Mouse (Mus musculus) lung, postnatal 36 days (tissue): Measurements from ENCODE around the gene Syt11.
"Not testable (repeated sequence)": the region's sequence is repeated elsewhere in the genome, so short reads cannot be mapped to it uniquely, and the experiment has no call there.

Experiments used
- DNase-seq: peaks from one replicate; pipeline ENCODE4 v3.0.0; 2022; ENCODE audit warnings: mixed read lengths

Gene Syt11

DNA sequence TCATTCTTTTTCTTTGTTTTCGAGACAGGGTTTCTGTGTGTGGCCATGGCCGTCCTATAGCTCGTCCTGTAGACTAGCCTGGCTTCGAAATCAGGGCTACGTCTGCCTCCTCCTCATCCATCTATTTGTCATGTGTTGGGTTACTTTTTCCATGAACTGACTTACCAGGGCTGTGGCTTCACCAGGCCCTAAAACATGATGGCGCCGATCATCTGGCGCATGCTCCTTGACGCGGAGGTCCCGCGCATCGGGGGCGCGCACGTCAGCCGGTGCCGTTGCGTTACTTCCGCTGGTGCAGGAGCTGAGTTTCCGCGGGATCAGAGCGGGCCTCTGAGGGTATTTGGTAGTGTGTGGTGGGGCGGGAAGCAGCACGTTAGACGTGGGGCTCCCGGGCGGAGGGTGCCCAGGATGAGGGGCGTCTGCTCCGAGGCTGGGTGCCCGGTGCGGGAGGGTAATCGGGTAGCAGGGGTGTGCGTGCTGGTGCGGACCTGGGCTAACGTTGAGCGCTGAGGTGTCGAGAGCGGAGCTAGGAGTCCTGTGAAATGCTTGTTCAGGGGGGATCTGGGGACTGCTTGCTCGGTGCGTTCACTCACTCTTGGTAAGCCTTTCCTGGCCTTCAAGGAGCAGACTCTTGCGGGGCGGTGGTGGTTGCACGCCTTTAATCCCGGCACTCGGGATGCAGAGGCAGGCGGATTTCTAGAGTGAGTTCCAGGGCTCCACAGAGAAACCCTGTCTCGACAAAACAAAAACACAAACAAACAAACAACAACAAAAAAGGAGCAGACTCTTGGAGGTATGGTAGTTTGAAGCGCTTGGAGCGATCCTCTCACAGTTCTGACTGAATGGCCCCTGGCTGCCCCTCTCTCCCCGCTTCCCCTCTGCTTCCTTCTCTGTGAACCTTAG, at the start of gene Syt11:
Gene Syt11 (minus strand): TSS at position 226 of the 903 bp plus-strand sequence.
- DNase-seq = peak; percentile 20

GRCm38 (mm10) chr3:88803910-88804540, 29.1 kb upstream of the Syt11 start:
- DNase-seq = no peak

DNA sequence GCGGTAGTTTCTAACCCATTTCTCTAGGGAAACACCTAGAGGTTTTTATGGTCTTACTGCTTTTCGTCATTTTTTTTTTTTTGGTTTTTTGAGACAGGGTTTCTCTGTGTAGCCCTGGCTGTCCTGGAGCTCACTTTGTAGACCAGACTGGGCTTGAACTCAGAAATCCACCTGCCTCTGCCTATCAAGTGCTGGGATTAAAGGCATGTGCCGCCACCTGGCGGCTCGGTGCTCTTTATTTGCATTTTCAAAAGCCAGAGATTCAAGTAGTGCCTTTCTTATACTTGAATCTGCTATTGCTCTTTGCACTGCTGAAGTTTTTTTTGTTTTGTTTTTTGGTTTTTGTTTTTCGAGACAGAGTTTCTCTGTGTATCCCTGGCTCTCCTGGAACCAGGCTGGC, 22.5 kb upstream of the Syt11 start:
- DNase-seq = not testable (repeated sequence)

GRCm38 (mm10) chr3:88788033-88788432, 13.1 kb upstream of the Syt11 start:
- DNase-seq = not testable (repeated sequence)

DNA sequence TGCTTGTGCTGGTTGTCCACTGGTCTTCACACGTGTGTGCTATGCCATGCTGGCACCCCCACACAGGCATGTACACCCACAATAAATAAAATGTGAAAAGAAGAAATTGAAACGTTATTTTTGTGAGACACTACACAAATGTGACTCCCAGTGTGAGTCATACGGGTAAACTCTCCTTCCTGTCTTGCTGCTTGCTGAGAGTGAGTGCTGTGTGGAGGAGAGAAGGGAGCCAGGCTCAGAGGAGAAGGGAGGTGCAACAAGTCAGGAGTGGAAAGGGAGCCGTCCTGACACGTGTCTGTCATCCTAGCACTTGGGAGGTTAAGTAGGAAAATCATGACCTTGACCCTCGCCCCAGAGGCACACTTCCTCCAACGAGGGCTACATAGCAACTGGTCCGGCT, 11.8 kb upstream of the Syt11 start:
- not testable (repeated sequence) for DNase-seq

GRCm38 (mm10) chr3:88786323-88786722, 11.4 kb upstream of the Syt11 start:
- not testable (repeated sequence) for DNase-seq

DNA sequence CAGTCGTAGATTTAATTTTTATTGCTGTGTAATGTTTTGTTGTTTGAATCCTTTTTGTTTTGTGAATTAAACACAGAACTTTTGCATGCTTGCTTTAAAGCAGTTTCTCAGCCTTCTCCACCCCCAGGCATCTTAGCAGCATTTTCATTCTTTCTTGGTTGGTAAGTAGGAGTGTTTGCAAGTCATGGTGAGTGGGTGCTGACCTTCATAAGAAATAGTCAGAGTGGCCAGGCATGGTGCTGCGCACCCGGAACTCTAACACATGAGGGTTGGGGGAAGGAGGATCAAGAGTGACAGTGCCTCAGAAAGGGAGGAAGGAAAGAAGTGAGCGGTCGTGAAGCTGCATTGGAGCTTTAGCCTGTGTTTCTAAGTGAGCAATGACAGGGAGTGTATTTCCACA, 9.9 kb upstream of the Syt11 start:
- DNase-seq = no peak

- not testable (repeated sequence) for DNase-seq
These were observed 1.8 kb downstream of the Syt11 start for GRCm38 (mm10) chr3:88773163-88773562.

GRCm38 (mm10) chr3:88772399-88772798, 2.6 kb downstream of the Syt11 start:
- peak; percentile 94 for DNase-seq

DNA sequence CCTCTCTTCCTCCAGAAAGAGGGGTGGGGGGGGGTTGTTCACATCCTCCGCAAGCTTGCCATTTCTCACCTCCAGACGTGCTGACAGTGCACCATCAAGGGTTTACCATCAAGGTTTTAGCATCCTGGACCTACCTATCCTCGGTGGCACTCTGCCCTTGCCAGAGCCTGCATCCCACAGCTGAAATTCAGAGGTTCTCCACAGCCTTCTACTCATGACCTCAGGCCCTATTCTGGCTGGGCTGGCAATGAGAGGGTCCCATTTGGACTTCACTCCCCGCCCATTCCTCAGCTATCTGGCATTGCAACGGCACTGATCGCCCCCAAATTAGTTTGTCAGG, 3.1 kb downstream of the Syt11 start:
- DNase-seq = not testable (repeated sequence)

GRCm38 (mm10) chr3:88771189-88771940, 3.6 kb downstream of the Syt11 start:
- peak; percentile 59 for DNase-seq

- DNase-seq = no peak
These were observed 12.5 kb downstream of the Syt11 start for GRCm38 (mm10) chr3:88762401-88762831.

GRCm38 (mm10) chr3:88761619-88762018, 13.3 kb downstream of the Syt11 start:
- DNase-seq = no peak

DNA sequence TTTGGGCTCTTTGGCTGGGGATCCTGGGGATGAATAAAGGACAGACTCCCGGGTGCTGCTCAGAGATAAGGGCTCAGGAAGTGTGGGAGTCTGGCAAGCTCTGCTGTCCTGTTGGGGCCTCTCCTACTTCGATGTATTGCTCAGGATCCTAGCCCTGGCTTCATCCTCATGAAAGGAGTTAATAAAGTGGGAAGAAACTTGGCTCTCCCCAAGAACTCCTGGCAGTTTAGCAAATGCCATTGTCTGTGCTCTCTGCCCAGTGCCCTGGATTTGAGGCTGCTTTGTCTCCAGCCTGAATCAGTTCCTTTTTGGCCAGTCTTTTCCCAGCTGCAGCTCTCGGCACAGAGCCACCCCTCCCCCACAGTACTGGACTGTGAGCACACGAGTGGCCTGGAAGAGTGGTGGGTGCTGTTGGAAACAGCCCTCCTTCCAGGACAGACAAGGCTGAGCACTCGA, 16.9 kb downstream of the Syt11 start:
- peak; percentile 77 for DNase-seq

DNA sequence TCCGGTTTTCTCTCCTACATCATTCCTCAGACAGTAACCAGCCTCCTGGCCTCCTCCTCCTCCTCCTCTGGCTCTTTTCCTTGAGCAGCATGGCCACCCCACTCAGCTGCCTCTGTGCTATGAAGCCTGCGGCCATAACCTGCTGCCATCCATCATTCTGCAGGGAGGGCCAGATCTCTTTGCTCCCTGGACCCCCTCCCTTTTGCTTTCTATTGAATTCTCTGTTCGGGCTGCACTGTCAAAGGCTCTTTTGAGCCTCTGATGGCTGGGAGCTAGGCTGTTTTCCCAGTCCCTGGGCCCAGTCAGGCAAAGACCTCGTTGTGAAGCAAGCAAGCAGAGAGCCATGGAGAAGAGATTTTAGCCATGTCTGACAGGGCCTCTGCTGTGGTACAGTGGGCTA, 18.7 kb downstream of the Syt11 start:
- DNase-seq = no peak

GRCm38 (mm10) chr3:88755541-88755940, 19.4 kb downstream of the Syt11 start:
- DNase-seq = no peak

GRCm38 (mm10) chr3:88754283-88754682, 20.7 kb downstream of the Syt11 start:
- no peak for DNase-seq

DNA sequence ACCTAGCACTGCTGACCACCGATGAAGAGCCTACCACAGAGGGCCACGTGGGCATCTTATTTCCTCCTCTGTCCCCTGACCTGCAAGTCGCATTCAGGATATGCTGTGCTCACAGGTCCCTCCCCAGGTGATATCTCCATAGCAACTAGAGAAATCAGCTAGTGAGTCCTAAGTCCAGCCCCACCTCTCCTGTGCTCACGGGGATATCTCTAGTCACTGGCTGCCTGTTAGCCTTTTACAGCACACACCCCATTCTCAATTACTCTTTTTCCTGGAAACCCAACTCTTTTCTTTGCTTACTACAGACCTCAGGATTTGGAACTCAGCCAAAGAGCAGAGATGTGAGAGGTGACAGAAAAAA, 28.1 kb downstream of the Syt11 start:
- no peak for DNase-seq

DNA sequence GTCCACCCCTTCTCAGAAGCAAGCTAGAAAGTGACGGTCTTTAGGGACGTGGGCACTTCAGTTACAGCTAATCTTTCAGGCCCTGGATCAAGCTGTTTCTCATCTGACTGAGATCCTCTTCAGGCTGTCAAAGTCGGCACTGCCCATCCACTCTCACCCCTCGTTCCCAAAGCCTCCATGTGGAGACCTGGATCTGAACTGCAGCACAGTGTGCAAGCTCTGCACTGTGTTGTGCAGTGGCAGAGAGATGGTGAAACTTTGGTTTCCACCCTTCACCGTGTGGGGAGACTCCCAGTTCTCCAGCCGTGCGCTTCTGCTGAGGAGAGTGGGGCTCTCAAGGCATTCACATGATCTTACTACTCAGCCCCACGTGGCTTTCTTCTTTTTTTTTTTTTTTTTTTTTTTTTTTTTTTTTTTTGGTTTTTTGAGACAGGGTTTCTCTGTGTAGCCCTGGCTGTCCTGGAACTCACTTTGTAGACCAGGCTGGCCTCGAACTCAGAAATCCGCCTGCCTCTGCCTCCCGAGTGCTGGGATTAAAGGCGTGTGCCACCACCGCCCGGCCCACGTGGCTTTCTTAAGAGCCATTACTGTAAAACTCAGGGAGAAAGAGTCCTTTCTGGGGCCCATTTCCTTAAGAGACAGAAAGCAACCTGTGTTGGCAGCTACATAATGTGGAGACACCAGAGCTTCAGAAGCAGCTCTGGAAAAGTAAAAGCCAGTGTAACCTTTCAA, 28.7 kb downstream of the Syt11 start:
- DNase-seq = no peak

DNA sequence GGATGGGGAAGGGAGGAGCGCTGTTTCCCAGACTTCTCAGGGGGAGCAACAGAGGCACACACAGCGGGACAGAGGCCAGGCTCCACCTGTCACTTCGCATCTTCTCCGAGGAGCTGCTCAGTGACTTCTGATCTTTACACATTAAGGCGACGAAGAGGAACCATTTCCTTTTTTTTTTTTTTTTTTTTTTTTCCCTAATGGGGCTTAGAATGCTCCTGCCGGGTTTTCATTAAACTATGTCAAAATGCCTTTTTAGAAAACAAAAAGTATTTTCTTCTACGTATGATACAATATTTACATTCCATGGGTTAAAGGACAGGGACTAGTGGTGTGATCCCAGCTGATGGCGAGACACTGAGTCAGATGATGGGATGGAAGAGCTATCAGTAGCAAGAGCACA, 29.4 kb downstream of the Syt11 start:
- DNase-seq = no peak

GRCm38 (mm10) chr3:88740147-88740546, 34.8 kb downstream of the Syt11 start:
- DNase-seq = no peak

DNA sequence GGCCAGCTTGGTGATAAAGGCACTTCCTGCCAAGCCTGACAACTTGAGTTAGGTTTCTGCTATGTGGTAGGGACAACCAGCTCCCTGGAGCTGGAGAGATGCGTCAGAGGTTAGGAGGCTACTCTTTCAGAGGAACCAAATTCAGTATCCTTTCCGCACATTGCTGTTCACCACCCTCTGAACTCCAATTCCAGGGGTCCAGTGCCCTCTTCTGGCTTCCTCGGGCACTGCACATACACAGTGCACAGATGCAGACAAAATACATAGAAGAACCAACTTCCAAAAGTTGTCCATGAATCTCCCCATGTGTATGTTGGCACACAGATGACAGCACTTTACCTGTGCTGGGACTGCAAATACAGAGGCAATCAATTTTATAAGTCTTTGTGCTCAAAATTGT, 36.3 kb downstream of the Syt11 start:
- DNase-seq = peak; percentile 86

- no peak for DNase-seq
These were observed 38.4 kb downstream of the Syt11 start for GRCm38 (mm10) chr3:88736556-88736955.
